Mouse (Mus musculus) CH12.LX (cell line): ENCODE measurements around the gene Dio1.

Experiments used
- BHLHE40 ChIP-seq: IDR thresholded peaks from 2 replicates; pipeline ENCODE4 v1.6.1; 2011; ENCODE audit warnings: mild to moderate bottlenecking, low read depth, low read length, improper control_type of control experiment
- CTCF ChIP-seq, 2 experiments: IDR thresholded peaks in 1 of 2; conservative IDR thresholded peaks in 1 of 2; 2 replicates each; pipeline ENCODE4 v1.5.1; 2011 to 2012; ENCODE audit warnings: low read depth in 2 of 2, low read length in 2 of 2, improper control_type of control experiment in 1 of 2, inconsistent platforms in 1 of 2, mild to moderate bottlenecking in 1 of 2, moderate library complexity in 1 of 2
- E2F4 ChIP-seq: IDR thresholded peaks from 2 replicates; pipeline ENCODE4 v1.6.1; 2011; ENCODE audit warnings: low read depth, low read length, improper control_type of control experiment; ENCODE audit not compliant: insufficient replicate concordance
- ELF1 ChIP-seq: IDR thresholded peaks from 2 replicates; pipeline ENCODE4 v1.6.1; 2014; ENCODE audit warnings: low read depth, mild to moderate bottlenecking, inconsistent platforms, low read length, improper control_type of control experiment
- HCFC1 ChIP-seq: IDR thresholded peaks from 2 replicates; pipeline ENCODE4 v1.6.1; 2012; ENCODE audit warnings: low read depth, mild to moderate bottlenecking, inconsistent platforms, low read length, improper control_type of control experiment
- POLR2A ChIP-seq: IDR thresholded peaks from 2 replicates; pipeline ENCODE4 v1.6.1; 2011; ENCODE audit warnings: low read depth, mild to moderate bottlenecking, improper control_type of control experiment, low read length
- POLR2AphosphoS2 ChIP-seq: IDR thresholded peaks from 2 replicates; pipeline ENCODE4 v1.6.1; 2011; ENCODE audit warnings: low read depth, low read length, improper control_type of control experiment
- TCF12 ChIP-seq: IDR thresholded peaks from 2 replicates; pipeline ENCODE4 v1.6.1; 2014; ENCODE audit warnings: low read depth, mild to moderate bottlenecking, inconsistent platforms, low read length, improper control_type of control experiment
- USF2 ChIP-seq: conservative IDR thresholded peaks from 2 replicates; pipeline ENCODE4 v1.6.1; 2011; ENCODE audit warnings: low read depth, low read length, improper control_type of control experiment
- ZC3H11A ChIP-seq: IDR thresholded peaks from 2 replicates; pipeline ENCODE4 v1.6.1; 2012; ENCODE audit warnings: low read depth, mild to moderate bottlenecking, inconsistent platforms, low read length, improper control_type of control experiment

DNA sequence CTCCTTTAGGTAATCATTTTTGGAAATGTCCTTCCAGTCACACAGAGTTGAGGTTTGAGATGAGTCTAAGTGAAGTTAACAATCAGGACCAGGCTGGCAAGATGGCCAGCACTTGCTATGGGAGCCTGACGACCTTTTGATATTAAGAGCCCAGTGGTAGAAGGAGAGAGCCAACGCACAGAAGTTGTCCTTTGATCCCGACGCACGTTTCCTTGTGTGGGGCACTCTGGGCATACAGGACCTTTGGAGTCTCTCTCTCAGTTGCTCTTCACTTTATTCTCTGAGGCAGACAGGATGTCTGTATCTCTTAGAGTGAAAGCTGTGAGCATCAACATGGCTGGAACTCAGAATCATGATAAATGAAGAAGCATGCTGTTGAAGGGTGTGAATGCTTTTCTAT, 30.5 kb upstream of the Dio1 start:
- no peak for TF ChIP-seq HCFC1
- TF ChIP-seq CTCF (conservative IDR thresholded peaks at IDR 0.05 in 1 of 2, IDR thresholded peaks at IDR 0.05 in 1 of 2; ENCODE audit: low read depth in 2 of 2, low read length in 2 of 2) = no peak
- TF ChIP-seq POLR2A = no peak
- no peak for TF ChIP-seq POLR2AphosphoS2
- no peak for TF ChIP-seq BHLHE40
- TF ChIP-seq E2F4 = no peak
- no peak for TF ChIP-seq ELF1
- no peak for TF ChIP-seq USF2
- no peak for TF ChIP-seq TCF12
- no peak for TF ChIP-seq ZC3H11A
